Mouse (Mus musculus): ENCODE measurements at regions not wholly inside any gene's neighbourhood (a gene's known extent, or its start where the extent isn't known, plus 50 kb on each side); places are given as distances from the start of the nearest gene placed in this dataset.

GRCm38 (mm10) chr10:126473050-126473719 is 428.0 kb downstream of the Atp23 start:
- Histone ChIP-seq H3K27me3 (replicated peaks) (no peaks in the 10 kb centered on the region), H3K36me3 (replicated peaks in 1 of 2; ENCODE audit: control insufficient read depth in 1 of 2, insufficient read depth in 1 of 2, low read length in 1 of 2) (no peaks in the 10 kb centered on the region), H3K4me3 (replicated peaks in 1 of 3; ENCODE audit: low read depth in 2 of 3, low read length in 2 of 3, poor library complexity in 1 of 3) (no peak overlapping the region), H3K79me2 (replicated peaks; ENCODE audit: control insufficient read depth, extremely low read depth, insufficient read depth, poor library complexity, severe bottlenecking) (no peaks in the 10 kb centered on the region), H3K9ac (ENCODE audit: insufficient read depth, low read depth) (no peak overlapping the region), H3K4me1 (ENCODE audit: control insufficient read depth in 1 of 2, insufficient read depth in 2 of 2) (0 out of 4 replicates have a peak, but pooled peaks cover 0 to 4% of the 10 kb centered on the region in 2 experiments), H3K27ac (ENCODE audit: insufficient read depth, low read depth) (no peak overlapping the region), H3K4me2 (ENCODE audit: insufficient read depth, low read depth, poor library complexity, severe bottlenecking) (no peak overlapping the region), H3K9me3 (replicated peaks; ENCODE audit: low read length) (no peaks in the 10 kb centered on the region)
- no peak for TF ChIP-seq MAX (IDR thresholded peaks at IDR 0.05; ENCODE audit: low read length)
- TF ChIP-seq MYC (IDR thresholded peaks at IDR 0.05; ENCODE audit: low read depth, low read length), result no peak
- TF ChIP-seq USF2 (conservative IDR thresholded peaks at IDR 0.05; ENCODE audit: low read depth, low read length), result no peak
- no peak for TF ChIP-seq PAX5 (IDR thresholded peaks at IDR 0.05; ENCODE audit: low read length)
- TF ChIP-seq NRF1 (IDR thresholded peaks at IDR 0.05; ENCODE audit: low read depth, low read length), result no peak
- no peak for TF ChIP-seq JUND (conservative IDR thresholded peaks at IDR 0.05; ENCODE audit: low read depth, low read length)
- dilution Hi-C loops (cut with MboI; ENCODE audit: extremely low pct_ligation_motif_present, extremely low pct_unique_long_range_greater_than_20kb, low sequenced_read_pairs) (no loop called here), in situ Hi-C loops (cut with MboI; ENCODE audit: low pct_ligation_motif_present, low pct_unique_long_range_greater_than_20kb, low sequenced_read_pairs) (no loop called here)
- no peak for DNase-seq (ENCODE audit: extremely low read depth)

GRCm38 (mm10) chr10:126470838-126471491 is 430.2 kb downstream of the Atp23 start:
- dilution Hi-C loops (cut with MboI; ENCODE audit: extremely low pct_ligation_motif_present, extremely low pct_unique_long_range_greater_than_20kb, low sequenced_read_pairs), result no loop called here
- H3K9me3 ChIP-seq (replicated peaks; ENCODE audit: low read length), result peaks cover 2% of the 10 kb centered on the region
- DNase-seq (ENCODE audit: extremely low read depth), result no peak

More at GRCm38 (mm10) chr10:126470838-126471491, 430.2 kb downstream of the Atp23 start:
- Histone ChIP-seq H3K27me3 (replicated peaks) (no peaks in the 10 kb centered on the region), H3K4me1 (ENCODE audit: control insufficient read depth in 1 of 2, insufficient read depth in 2 of 2) (0 out of 4 replicates have a peak, but pooled peaks cover 0 to 4% of the 10 kb centered on the region in 2 experiments), H3K36me3 (replicated peaks in 1 of 2; ENCODE audit: control insufficient read depth in 1 of 2, insufficient read depth in 1 of 2, low read length in 1 of 2) (no peaks in the 10 kb centered on the region), H3K4me2 (ENCODE audit: insufficient read depth, low read depth, poor library complexity, severe bottlenecking) (no peak overlapping the region), H3K79me2 (replicated peaks; ENCODE audit: control insufficient read depth, extremely low read depth, insufficient read depth, poor library complexity, severe bottlenecking) (no peaks in the 10 kb centered on the region), H3K27ac (ENCODE audit: insufficient read depth, low read depth) (no peak overlapping the region), H3K9ac (ENCODE audit: insufficient read depth, low read depth) (no peak overlapping the region), H3K4me3 (replicated peaks in 1 of 3; ENCODE audit: low read depth in 2 of 3, low read length in 2 of 3, poor library complexity in 1 of 3) (no peak overlapping the region)
- no peak for TF ChIP-seq MAFK (IDR thresholded peaks at IDR 0.05; ENCODE audit: insufficient replicate concordance, low read length)
- no peak for TF ChIP-seq JUN (IDR thresholded peaks at IDR 0.05; ENCODE audit: insufficient read depth, low read depth, low read length)
- TF ChIP-seq SMC3 (IDR thresholded peaks at IDR 0.05; ENCODE audit: low read depth, low read length), result no peak
- no peak for TF ChIP-seq POLR2A (IDR thresholded peaks at IDR 0.05; ENCODE audit: low read depth, low read length)
- no peak for TF ChIP-seq IRF4 (IDR thresholded peaks at IDR 0.05; ENCODE audit: low read depth, low read length)
- no peak for TF ChIP-seq USF1 (IDR thresholded peaks at IDR 0.05; ENCODE audit: low read depth, low read length)
- no peak for TF ChIP-seq ETS1 (conservative IDR thresholded peaks at IDR 0.05; ENCODE audit: low read depth, low read length)
- no peak for TF ChIP-seq KAT2A (IDR thresholded peaks at IDR 0.05; ENCODE audit: insufficient replicate concordance, low read length)
- TF ChIP-seq TBP (conservative IDR thresholded peaks at IDR 0.05; ENCODE audit: low read depth, low read length), result no peak
- TF ChIP-seq ELF1 (IDR thresholded peaks at IDR 0.05; ENCODE audit: low read depth, low read length), result no peak
- TF ChIP-seq E2F4 (IDR thresholded peaks at IDR 0.05; ENCODE audit: insufficient replicate concordance, low read depth, low read length), result no peak
- TF ChIP-seq HCFC1 (IDR thresholded peaks at IDR 0.05; ENCODE audit: low read depth, low read length), result no peak
- no peak for TF ChIP-seq ZMIZ1 (IDR thresholded peaks at IDR 0.05; ENCODE audit: low read depth, low read length)
- no peak for TF ChIP-seq GABPA (IDR thresholded peaks at IDR 0.05; ENCODE audit: insufficient replicate concordance, low read depth, low read length)
- TF ChIP-seq MAZ (IDR thresholded peaks at IDR 0.05; ENCODE audit: low read depth, low read length), result no peak
- TF ChIP-seq USF2 (conservative IDR thresholded peaks at IDR 0.05; ENCODE audit: low read depth, low read length), result no peak
- TF ChIP-seq TCF12 (IDR thresholded peaks at IDR 0.05; ENCODE audit: low read depth, low read length), result no peak
- no peak for TF ChIP-seq NRF1 (IDR thresholded peaks at IDR 0.05; ENCODE audit: low read depth, low read length)
- TF ChIP-seq MYC (IDR thresholded peaks at IDR 0.05; ENCODE audit: low read depth, low read length), result no peak
- TF ChIP-seq RAD21 (IDR thresholded peaks at IDR 0.05; ENCODE audit: low read depth, low read length), result no peak
- in situ Hi-C loops (cut with MboI; ENCODE audit: low pct_ligation_motif_present, low pct_unique_long_range_greater_than_20kb, low sequenced_read_pairs), result no loop called here
